Mouse (Mus musculus): ENCODE measurements around the gene Barhl2. TPM values are rescaled to one million over a fixed set of nuclear protein-coding genes. Genes with fewer than 3 reads are reported as not detected.

Barhl2 gene
- not detected in 2 replicates for polyA plus RNA-seq (2012; ENCODE audit: low replicate concordance)

DNA sequence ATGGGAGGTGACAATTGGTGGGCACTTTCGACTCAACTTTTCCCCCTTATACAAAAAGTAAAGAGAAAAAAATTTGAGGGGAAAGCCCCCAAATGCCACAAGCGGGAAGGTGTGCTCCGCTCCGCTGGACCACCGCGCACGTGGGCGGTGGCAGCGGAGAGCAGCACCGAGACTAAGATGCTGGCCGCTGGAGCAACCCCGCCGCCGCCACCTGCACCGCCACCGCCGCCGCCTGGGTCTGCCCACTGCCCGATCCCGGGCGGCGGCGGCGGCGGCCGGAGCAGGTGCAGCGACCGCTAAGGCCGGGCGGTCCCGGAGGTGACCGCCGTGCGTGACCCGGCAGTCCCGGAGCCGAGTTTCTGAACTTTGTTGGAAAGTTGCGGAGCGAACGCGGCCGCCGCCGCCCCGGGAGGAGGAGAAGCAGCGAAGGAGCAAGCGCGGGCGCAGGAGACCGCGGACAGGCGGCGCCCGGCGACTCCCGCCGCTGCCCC, at the start of gene Barhl2:
Barhl2 (minus strand) TSS at position 181 of the 491 bp plus-strand sequence.

Other genes with a start within 250 kb of the Barhl2 start
- not detected in 2 replicates for gene Gm17304, start 150.9 kb upstream of the Barhl2 start, polyA plus RNA-seq (2012; ENCODE audit: low replicate concordance)
- 23.2 and 41.2 TPM in 2 replicates for gene Zfp644, start 239.1 kb upstream of the Barhl2 start, polyA plus RNA-seq (2012; ENCODE audit: low replicate concordance)

All from hematopoietic multipotent progenitor cell, adult 10-12 weeks (in vitro differentiated cells).